Mouse (Mus musculus): ENCODE measurements around the gene Ptpro. TPM values are rescaled to one million over a fixed set of nuclear protein-coding genes. Genes with fewer than 3 reads are reported as not detected.

The Ptpro gene
- total RNA-seq, 2 experiments from 2014 or later: 24.6 to 41.4 TPM

GRCm38 (mm10) chr6:137287788-137288187 lies 35.7 kb downstream of the Ptpro start:
- intact Hi-C loops (cut with DNase I): no loop called here
- no peak for DNase-seq (ENCODE audit: low spot score in 2 of 2)

- DNase-seq (ENCODE audit: low spot score in 2 of 2): no peak
- intact Hi-C loops (cut with DNase I): no loop called here
Measured at GRCm38 (mm10) chr6:137288264-137288663, 36.1 kb downstream of the Ptpro start.

GRCm38 (mm10) chr6:137292421-137292820 lies 40.3 kb downstream of the Ptpro start:
- no peak for DNase-seq (ENCODE audit: low spot score in 2 of 2)
- intact Hi-C loops (cut with DNase I): no loop called here

- intact Hi-C loops (cut with DNase I): no loop called here
- no peak for DNase-seq (ENCODE audit: low spot score in 2 of 2)
Measured at GRCm38 (mm10) chr6:137294973-137295820, 43.1 kb downstream of the Ptpro start.

- intact Hi-C loops (cut with DNase I): no loop called here
- DNase-seq (ENCODE audit: low spot score in 2 of 2): no peak
Measured at GRCm38 (mm10) chr6:137302561-137302960, 50.4 kb downstream of the Ptpro start.

GRCm38 (mm10) chr6:137303824-137304223 lies 51.7 kb downstream of the Ptpro start:
- intact Hi-C loops (cut with DNase I): no loop called here
- no peak for DNase-seq (ENCODE audit: low spot score in 2 of 2)

GRCm38 (mm10) chr6:137315265-137315664 lies 63.1 kb downstream of the Ptpro start:
- DNase-seq (ENCODE audit: low spot score in 2 of 2): no peak
- intact Hi-C loops (cut with DNase I): loop anchor here (10.0 kb wide), 1 partner anchor 60 kb away; the partner anchor contains the start of gene Ptpro

GRCm38 (mm10) chr6:137316358-137316757 lies 64.2 kb downstream of the Ptpro start:
- no peak for DNase-seq (ENCODE audit: low spot score in 2 of 2)
- intact Hi-C loops (cut with DNase I): loop anchor here (10.0 kb wide), 1 partner anchor 62 kb away; the partner anchor contains the start of gene Ptpro

- DNase-seq (ENCODE audit: low spot score in 2 of 2): no peak
- intact Hi-C loops (cut with DNase I): loop anchor here (10.0 kb wide), 1 partner anchor 63 kb away; the partner anchor contains the start of gene Ptpro
Measured at GRCm38 (mm10) chr6:137317509-137317908, 65.4 kb downstream of the Ptpro start.

- DNase-seq (ENCODE audit: low spot score in 2 of 2): no peak
- intact Hi-C loops (cut with DNase I): loop anchor here (10.0 kb wide), 1 partner anchor 64 kb away; the partner anchor contains the start of gene Ptpro
Measured at GRCm38 (mm10) chr6:137318242-137318861, 66.2 kb downstream of the Ptpro start.

- no peak for DNase-seq (ENCODE audit: low spot score in 2 of 2)
- intact Hi-C loops (cut with DNase I): loop anchor here (10.0 kb wide), 1 partner anchor 65 kb away; the partner anchor contains the start of gene Ptpro
Measured at GRCm38 (mm10) chr6:137319658-137320057, 67.5 kb downstream of the Ptpro start.

- intact Hi-C loops (cut with DNase I): no loop called here
- DNase-seq (ENCODE audit: low spot score in 2 of 2): no peak
Measured at GRCm38 (mm10) chr6:137327718-137328117, 75.6 kb downstream of the Ptpro start.

GRCm38 (mm10) chr6:137328228-137328627 lies 76.1 kb downstream of the Ptpro start:
- intact Hi-C loops (cut with DNase I): no loop called here
- DNase-seq (ENCODE audit: low spot score in 2 of 2): no peak

- intact Hi-C loops (cut with DNase I): no loop called here
- no peak for DNase-seq (ENCODE audit: low spot score in 2 of 2)
Measured at GRCm38 (mm10) chr6:137330782-137331181, 78.7 kb downstream of the Ptpro start.

GRCm38 (mm10) chr6:137331826-137332225 lies 79.7 kb downstream of the Ptpro start:
- no peak for DNase-seq (ENCODE audit: low spot score in 2 of 2)
- intact Hi-C loops (cut with DNase I): no loop called here

- intact Hi-C loops (cut with DNase I): no loop called here
- DNase-seq (ENCODE audit: low spot score in 2 of 2): no peak
Measured at GRCm38 (mm10) chr6:137339071-137339470, 87.0 kb downstream of the Ptpro start.

GRCm38 (mm10) chr6:137343688-137344441 lies 91.7 kb downstream of the Ptpro start:
- intact Hi-C loops (cut with DNase I): no loop called here

GRCm38 (mm10) chr6:137360166-137360565 lies 108.0 kb downstream of the Ptpro start:
- DNase-seq (ENCODE audit: low spot score in 2 of 2): no peak
- intact Hi-C loops (cut with DNase I): loop anchor here (10.0 kb wide), 1 partner anchor 105 kb away; the partner anchor contains the start of gene Ptpro

More at GRCm38 (mm10) chr6:137343688-137344441, 91.7 kb downstream of the Ptpro start:
- no peak for DNase-seq (ENCODE audit: low spot score in 2 of 2)

- no peak for DNase-seq (ENCODE audit: low spot score in 2 of 2)
- intact Hi-C loops (cut with DNase I): loop anchor here (10.0 kb wide), 1 partner anchor 107 kb away; the partner anchor contains the start of gene Ptpro
Measured at GRCm38 (mm10) chr6:137362216-137362615, 110.1 kb downstream of the Ptpro start.

- DNase-seq (ENCODE audit: low spot score in 2 of 2): peak; percentile 60 to 71
- intact Hi-C loops (cut with DNase I): loop anchor here (10.0 kb wide), 1 partner anchor 110 kb away; the partner anchor contains the start of gene Ptpro
Measured at GRCm38 (mm10) chr6:137364681-137365080, 112.6 kb downstream of the Ptpro start.

Data from left cerebral cortex, postnatal 36 days (tissue).